21 mouse cellular contexts compared by ENCODE assay signal in genomic region chr5:151396119-151396518, GRCm38 (mm10). TPM values are rescaled to one million over a fixed set of nuclear protein-coding genes. Genes with fewer than 3 reads are reported as not detected.
"Had no signal": no experiment of that assay in that cellular context is flagged by ENCODE, and none has a peak within 500 bp of the region (broad histone marks: within the 10 kb centered on the region; RNA-seq: fewer than 3 reads in every experiment).

No protein-coding gene starts in this region.

- H3K27ac ChIP-seq: lung, embryonic 15.5 days; macrophage; midbrain, embryonic 13.5 days; midbrain, embryonic 15.5 days; neural tube, embryonic 12.5 days; stomach, embryonic 15.5 days; stomach, postnatal 0 days had no signal

- ATAC-seq: liver, postnatal 0 days; lung, postnatal 0 days; midbrain, embryonic 13.5 days; midbrain, embryonic 15.5 days had no signal

- H3K9me3 ChIP-seq: lung, embryonic 15.5 days; midbrain, embryonic 13.5 days; midbrain, embryonic 15.5 days; neural tube, embryonic 12.5 days; stomach, embryonic 15.5 days had no signal

- H3K4me2 ChIP-seq: lung, embryonic 15.5 days; midbrain, embryonic 11.5 days; midbrain, embryonic 13.5 days; midbrain, embryonic 15.5 days; neural tube, embryonic 12.5 days; stomach, embryonic 15.5 days had no signal

- H3K36me3 ChIP-seq: lung, embryonic 15.5 days; midbrain, embryonic 13.5 days; midbrain, embryonic 15.5 days; neural tube, embryonic 12.5 days; stomach, embryonic 15.5 days had no signal

- H3K4me3 ChIP-seq: lung, embryonic 15.5 days; megakaryocyte, embryonic 14.5 days; midbrain, embryonic 13.5 days; midbrain, embryonic 15.5 days; neural tube, embryonic 12.5 days; stomach, embryonic 15.5 days had no signal

- H3K9ac ChIP-seq: liver, postnatal 0 days; lung, embryonic 15.5 days; midbrain, embryonic 13.5 days; midbrain, embryonic 15.5 days; neural tube, embryonic 12.5 days; stomach, embryonic 15.5 days had no signal

- H3K4me1 ChIP-seq: midbrain, embryonic 13.5 days; midbrain, embryonic 15.5 days; neural tube, embryonic 12.5 days had no signal

- DNase-seq: liver, postnatal 0 days; lung, adult 2 months; lung, postnatal 14 days; lung, postnatal 36 days; thymus, adult 2 months; thymus, postnatal 25 days; thymus, postnatal 4 days had no signal

- H3K27me3 ChIP-seq: lung, embryonic 15.5 days; megakaryocyte, embryonic 14.5 days; midbrain, embryonic 13.5 days; midbrain, embryonic 15.5 days; neural tube, embryonic 12.5 days; stomach, embryonic 15.5 days had no signal

RNA-seq across cellular contexts. Expression of gene Gm42906, which starts 31.8 kb away (rescaled TPM):
- polyA plus RNA-seq: liver, postnatal 0 days; lung, adult 2 months; lung, embryonic 15.5 days; macrophage; midbrain, embryonic 11.5 days; midbrain, embryonic 13.5 days; midbrain, embryonic 15.5 days; midbrain, postnatal 0 days; neural tube, embryonic 12.5 days; neural tube, embryonic 14.5 days; spleen, adult 2 months; stomach, embryonic 15.5 days; testis, adult 2 months; thymus, adult 2 months had no signal
